Mouse (Mus musculus) limb, embryonic 14.5 days (tissue): Measurements from ENCODE around the gene Tnfrsf13b. TPM values are rescaled to one million over a fixed set of nuclear protein-coding genes. Genes with fewer than 3 reads are reported as not detected.

ENCODE experiments used
- ATAC-seq: fragments of 200-750 bp; cut with Nextera tagmentation; 2 replicates; pipeline ENCODE4 v1.8.0; 2017; ENCODE audit warnings: low read depth, moderate number of reproducible peaks, moderate TSS enrichment; ENCODE audit not compliant: low FRiP score
- DNase-seq: peaks from one replicate; pipeline ENCODE4 v3.0.0-alpha.2; 2015; ENCODE audit warnings: low spot score
- H3K27ac ChIP-seq: fragments of 300-500 bp; sonication (generic); replicated peaks from 2 replicates; pipeline ENCODE4 v1.5.1; 2014; ENCODE audit warnings: low read depth, mild to moderate bottlenecking, low read length, moderate library complexity, mixed read lengths
- H3K27me3 ChIP-seq: fragments of 300-500 bp; sonication (generic); 2 replicates; pipeline ENCODE4 v1.6.1; 2014; ENCODE audit warnings: low read length, mixed read lengths; ENCODE audit not compliant: control insufficient read depth, insufficient read depth
- H3K36me3 ChIP-seq: fragments of 300-500 bp; sonication (generic); 2 replicates; pipeline ENCODE4 v1.6.1; 2014; ENCODE audit warnings: mild to moderate bottlenecking, low read length, moderate library complexity, mixed read lengths; ENCODE audit not compliant: control insufficient read depth, insufficient read depth
- H3K4me1 ChIP-seq: fragments of 300-500 bp; sonication (generic); 2 replicates; pipeline ENCODE4 v1.6.1; 2014; ENCODE audit warnings: antibody characterized with exemption, low read length, mixed read lengths; ENCODE audit not compliant: control insufficient read depth, insufficient read depth
- H3K4me2 ChIP-seq: fragments of 300-500 bp; sonication (generic); replicated peaks from 2 replicates; pipeline ENCODE4 v1.6.1; 2014; ENCODE audit warnings: low read depth, mild to moderate bottlenecking, low read length, moderate library complexity; ENCODE audit not compliant: severe bottlenecking
- H3K4me3 ChIP-seq: fragments of 300-500 bp; sonication (generic); replicated peaks from 2 replicates; pipeline ENCODE4 v1.5.1; 2014; ENCODE audit warnings: low read length
- H3K9ac ChIP-seq: fragments of 300-500 bp; sonication (generic); 2 replicates; pipeline ENCODE4 v1.6.1; 2014; ENCODE audit warnings: mild to moderate bottlenecking, low read depth, low read length, moderate library complexity; ENCODE audit not compliant: severe bottlenecking
- H3K9me3 ChIP-seq: fragments of 300-500 bp; sonication (generic); 2 replicates; pipeline ENCODE4 v1.6.1; 2016; ENCODE audit warnings: low read length; ENCODE audit not compliant: control insufficient read depth
- POLR2A ChIP-seq: fragments of 200-500 bp; IDR thresholded peaks from 2 replicates; pipeline ENCODE4 v1.8.0; 2012; ENCODE audit warnings: inconsistent platforms, mild to moderate bottlenecking, moderate library complexity, borderline replicate concordance; ENCODE audit not compliant: insufficient read depth, insufficient read length; ENCODE audit errors: extremely low read depth
- WGBS: fragments of 180-500 bp; shearing (Covaris S2); extraction: QIAGEN DNeasy Blood & Tissue Kit; methylation state at CpG from one replicate; pipeline ENCODE4 v1.1.7; 2014; 5-methylcytosine and 5-hydroxymethylcytosine counted together
- polyA plus RNA-seq, 2 experiments: library from polyadenylated mRNA; depleted of rRNA in 1 of 2; stranded (reverse) in 1 of 2; unstranded in 1 of 2; fragments of >200 nt; fragmentation: Nextera tagmentation in 1 of 2; extraction: Ambion mirVana in 1 of 2; gene quantifications; 2 replicates each; pipeline versions ENCODE4 v1.2.1 to v1.2.3; 2012 to 2014

The Tnfrsf13b gene
- polyA plus RNA-seq, 2 experiments = 2.2 to 5.1 TPM

DNA sequence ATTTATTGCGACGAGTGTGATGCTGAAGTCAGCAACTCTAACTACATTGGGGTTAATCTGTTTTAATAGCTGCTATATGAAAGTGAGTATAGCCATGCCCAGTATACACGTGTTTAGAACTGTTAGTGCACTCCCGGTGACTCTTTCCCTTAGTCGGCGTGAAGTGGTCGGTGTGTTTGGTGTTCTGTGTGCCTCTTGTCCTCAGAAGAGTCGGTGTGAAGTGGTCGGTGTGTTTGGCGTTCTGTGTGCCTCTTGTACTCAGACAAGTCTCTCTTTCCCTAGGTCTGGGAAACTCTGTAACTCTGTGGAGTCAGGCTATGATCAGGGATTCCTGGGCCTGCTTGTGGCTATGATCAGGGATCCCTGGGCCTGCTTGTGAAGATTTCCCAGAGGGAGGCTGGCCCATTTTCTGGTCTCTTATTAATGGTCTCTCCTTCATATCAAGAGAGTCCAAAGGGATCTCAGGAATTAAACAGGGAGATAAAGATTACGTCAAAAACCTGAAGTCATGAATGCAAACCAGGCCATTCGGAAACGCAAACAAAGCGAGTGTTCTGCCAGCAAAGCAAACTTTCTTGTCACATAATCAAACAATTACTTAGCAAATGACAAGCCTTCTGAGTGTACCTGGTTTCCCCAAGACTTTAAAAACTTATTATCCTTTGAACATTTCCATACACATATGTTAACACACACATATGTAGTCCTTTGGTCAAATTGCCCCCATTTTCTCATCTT, 70.2 kb downstream of the Tnfrsf13b start:
- H3K4me3 ChIP-seq = no peak overlapping the region
- DNase-seq = no peak
- WGBS = 80% methylated on average over 14 of the region's 14 CpGs
- 0 out of 2 replicates have a peak, but pooled peaks cover 6% of the 10 kb centered on the region for H3K4me1 ChIP-seq
- no peak overlapping the region for H3K4me2 ChIP-seq
- H3K36me3 ChIP-seq = no peaks in the 10 kb centered on the region
- TF ChIP-seq POLR2A = no peak
- H3K9ac ChIP-seq = no peak overlapping the region
- H3K9me3 ChIP-seq = no peaks in the 10 kb centered on the region
- H3K27me3 ChIP-seq = no peaks in the 10 kb centered on the region
- H3K27ac ChIP-seq = no peak overlapping the region
- no peak for ATAC-seq

DNA sequence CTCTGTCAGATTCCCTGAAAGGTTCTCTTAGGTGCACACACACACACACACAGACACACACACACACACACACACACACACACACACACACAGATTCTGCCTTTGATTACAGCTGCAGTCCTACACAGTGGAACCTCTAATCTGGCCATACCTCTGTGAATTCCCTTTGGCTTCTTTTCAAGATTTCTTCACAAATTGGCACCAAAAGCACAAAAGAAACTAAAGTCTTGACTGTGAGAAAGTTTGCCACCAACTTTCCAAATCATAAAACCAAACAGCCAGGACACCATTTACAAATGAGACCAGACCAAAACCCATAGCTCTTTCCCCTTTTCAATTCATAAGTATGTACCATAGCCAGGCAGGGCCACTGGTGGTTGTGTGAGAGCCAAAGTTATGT, 71.4 kb downstream of the Tnfrsf13b start:
- Histone ChIP-seq H3K9ac (no peak overlapping the region), H3K9me3 (no peaks in the 10 kb centered on the region), H3K36me3 (no peaks in the 10 kb centered on the region), H3K27ac (no peak overlapping the region), H3K4me2 (no peak overlapping the region), H3K27me3 (no peaks in the 10 kb centered on the region), H3K4me3 (no peak overlapping the region), H3K4me1 (0 out of 2 replicates have a peak, but pooled peaks cover 6% of the 10 kb centered on the region)
- TF ChIP-seq POLR2A = no peak
- DNase-seq (no peak), ATAC-seq (no peak)

Other genes with a start within 250 kb of the Tnfrsf13b start
- 82.5 and 88.5 TPM in 2 replicates for gene Tmem11, start 247.5 kb upstream of the Tnfrsf13b start, polyA plus RNA-seq (2012; rRNA removed)
- gene Tmem11, start 247.5 kb upstream of the Tnfrsf13b start, polyA plus RNA-seq (2014; fragmentation: Nextera tagmentation; extraction: Ambion mirVana) = 67.7 and 70.7 TPM in 2 replicates
- 25.5 and 36.0 TPM in 2 replicates for gene Natd1, start 212.0 kb upstream of the Tnfrsf13b start, polyA plus RNA-seq (2012; rRNA removed)
- 21.6 and 23.7 TPM in 2 replicates for gene Natd1, start 212.0 kb upstream of the Tnfrsf13b start, polyA plus RNA-seq (2014; fragmentation: Nextera tagmentation; extraction: Ambion mirVana)
- 34.3 and 52.1 TPM in 2 replicates for gene Map2k3, start 194.7 kb upstream of the Tnfrsf13b start, polyA plus RNA-seq (2012; rRNA removed)
- gene Map2k3, start 194.7 kb upstream of the Tnfrsf13b start, polyA plus RNA-seq (2014; fragmentation: Nextera tagmentation; extraction: Ambion mirVana) = 76.4 and 83.1 TPM in 2 replicates
- 0.47 and 0.55 TPM in 2 replicates for gene Kcnj12, start 104.2 kb upstream of the Tnfrsf13b start, polyA plus RNA-seq (2012; rRNA removed)
- 0.14 and 0.62 TPM in 2 replicates for gene Kcnj12, start 104.2 kb upstream of the Tnfrsf13b start, polyA plus RNA-seq (2014; fragmentation: Nextera tagmentation; extraction: Ambion mirVana)
- 123 and 146 TPM in 2 replicates for gene Usp22, start 48.3 kb downstream of the Tnfrsf13b start, polyA plus RNA-seq (2012; rRNA removed)
- 174 and 201 TPM in 2 replicates for gene Usp22, start 48.3 kb downstream of the Tnfrsf13b start, polyA plus RNA-seq (2014; fragmentation: Nextera tagmentation; extraction: Ambion mirVana)
- 0.47 and 0.55 TPM in 2 replicates for gene Aldh3a1, start 80.8 kb downstream of the Tnfrsf13b start, polyA plus RNA-seq (2012; rRNA removed)
- gene Aldh3a1, start 80.8 kb downstream of the Tnfrsf13b start, polyA plus RNA-seq (2014; fragmentation: Nextera tagmentation; extraction: Ambion mirVana) = 0.47 and 0.70 TPM in 2 replicates
- gene Aldh3a2, start 140.7 kb downstream of the Tnfrsf13b start, polyA plus RNA-seq (2012; rRNA removed) = 33.2 and 35.5 TPM in 2 replicates
- gene Aldh3a2, start 140.7 kb downstream of the Tnfrsf13b start, polyA plus RNA-seq (2014; fragmentation: Nextera tagmentation; extraction: Ambion mirVana) = 33.5 and 34.4 TPM in 2 replicates
- gene Slc47a2, start 216.1 kb downstream of the Tnfrsf13b start, polyA plus RNA-seq (2012; rRNA removed) = 0.17 and 0.19 TPM in 2 replicates
- gene Slc47a2, start 216.1 kb downstream of the Tnfrsf13b start, polyA plus RNA-seq (2014; fragmentation: Nextera tagmentation; extraction: Ambion mirVana) = 0.10 TPM in 1 of 2 replicates, not detected in the other